Mouse (Mus musculus): ENCODE measurements around the gene Gm49373.

DNA sequence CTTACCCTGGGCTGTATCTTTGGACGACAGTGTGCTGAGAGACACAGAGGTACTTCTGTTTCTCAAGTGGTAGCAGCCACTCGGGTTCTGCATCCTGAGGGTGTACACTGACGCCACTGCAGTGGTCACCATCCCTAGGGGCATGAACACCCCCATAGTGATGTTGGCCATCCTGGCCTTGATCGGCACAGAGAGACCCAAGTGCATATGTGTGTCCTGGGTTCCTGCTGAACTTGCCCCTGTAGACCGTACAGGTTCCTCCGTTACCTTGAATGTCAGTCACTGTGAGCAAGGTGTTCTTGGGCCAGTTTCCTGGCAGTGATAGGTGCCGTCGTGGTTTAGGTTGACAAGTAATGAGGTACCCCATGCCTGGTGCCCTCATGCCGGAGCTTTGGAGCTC, 20.5 kb upstream of the Gm49373 start:
- TF ChIP-seq MAFK (IDR thresholded peaks at IDR 0.05; ENCODE audit: insufficient read depth, low read depth, low read length) (no peak), CHD2 (IDR thresholded peaks at IDR 0.05; ENCODE audit: low read depth, low read length) (no peak)

All from ES-E14 (cell line).